Mouse (Mus musculus): ENCODE results near the gene Psd4.

Psd4 gene

GRCm38 (mm10) chr2:24427866-24428675 is 60.7 kb downstream of the Psd4 start:
- no peak for DNase-seq (ENCODE audit: extremely low spot score, low read depth, low spot score)

GRCm38 (mm10) chr2:24429806-24430205 is 62.4 kb downstream of the Psd4 start:
- no peak for DNase-seq (ENCODE audit: extremely low spot score, low read depth, low spot score)

- DNase-seq (ENCODE audit: extremely low spot score, low read depth, low spot score) = no peak
Measured at GRCm38 (mm10) chr2:24434670-24435069, 67.3 kb downstream of the Psd4 start.

GRCm38 (mm10) chr2:24435699-24436098 is 68.3 kb downstream of the Psd4 start:
- DNase-seq (ENCODE audit: extremely low spot score, low read depth, low spot score) = no peak

- DNase-seq (ENCODE audit: extremely low spot score, low read depth, low spot score) = no peak
Measured at GRCm38 (mm10) chr2:24440056-24440455, 72.7 kb downstream of the Psd4 start.

- DNase-seq (ENCODE audit: extremely low spot score, low read depth, low spot score) = no peak
Measured at GRCm38 (mm10) chr2:24441899-24442298, 74.5 kb downstream of the Psd4 start.

GRCm38 (mm10) chr2:24442303-24442925 is 75.0 kb downstream of the Psd4 start:
- no peak for DNase-seq (ENCODE audit: extremely low spot score, low read depth, low spot score)

GRCm38 (mm10) chr2:24443256-24443790 is 75.9 kb downstream of the Psd4 start:
- DNase-seq (ENCODE audit: extremely low spot score, low read depth, low spot score) = no peak

GRCm38 (mm10) chr2:24449111-24449510 is 81.7 kb downstream of the Psd4 start:
- DNase-seq (ENCODE audit: extremely low spot score, low read depth, low spot score) = no peak

- DNase-seq (ENCODE audit: extremely low spot score, low read depth, low spot score) = no peak
Measured at GRCm38 (mm10) chr2:24453206-24453605, 85.8 kb downstream of the Psd4 start.

GRCm38 (mm10) chr2:24454429-24455011 is 87.1 kb downstream of the Psd4 start:
- DNase-seq (ENCODE audit: extremely low spot score, low read depth, low spot score) = no peak

GRCm38 (mm10) chr2:24455057-24455855 is 87.9 kb downstream of the Psd4 start:
- DNase-seq (ENCODE audit: extremely low spot score, low read depth, low spot score) = no peak

GRCm38 (mm10) chr2:24456841-24457240 is 89.5 kb downstream of the Psd4 start:
- no peak for DNase-seq (ENCODE audit: extremely low spot score, low read depth, low spot score)

GRCm38 (mm10) chr2:24460112-24460807 is 92.9 kb downstream of the Psd4 start:
- no peak for DNase-seq (ENCODE audit: extremely low spot score, low read depth, low spot score)

GRCm38 (mm10) chr2:24460808-24461127 is 93.4 kb downstream of the Psd4 start:
- no peak for DNase-seq (ENCODE audit: extremely low spot score, low read depth, low spot score)

Data from hindlimb bud, embryonic 11.5 days (tissue).